Mouse (Mus musculus) kidney, postnatal 0 days (tissue): ENCODE measurements around the gene Rnf31. TPM values are rescaled to one million over a fixed set of nuclear protein-coding genes. Genes with fewer than 3 reads are reported as not detected.

Experiments used
- ATAC-seq: fragments of 200-750 bp; cut with Nextera tagmentation; replicated peaks from 2 replicates; pipeline ENCODE4 v1.8.0; 2017; ENCODE audit warnings: low read depth, moderate number of reproducible peaks, moderate TSS enrichment, moderate library complexity; ENCODE audit not compliant: low FRiP score
- DNase-seq: peaks from one replicate; pipeline ENCODE4 v3.0.0-alpha.2; 2016; ENCODE audit warnings: low spot score
- H3K27ac ChIP-seq: fragments of 300-500 bp; sonication (generic); 2 replicates; pipeline ENCODE4 v1.5.1; 2014; ENCODE audit warnings: mild to moderate bottlenecking
- H3K27me3 ChIP-seq: fragments of 300-500 bp; sonication (generic); 2 replicates; pipeline ENCODE4 v1.6.1; 2014; ENCODE audit warnings: low read length, mixed read lengths; ENCODE audit not compliant: insufficient read depth
- H3K36me3 ChIP-seq: fragments of 300-500 bp; sonication (generic); 2 replicates; pipeline ENCODE4 v1.6.1; 2014; ENCODE audit warnings: low read length, mixed read lengths; ENCODE audit not compliant: insufficient read depth
- H3K4me1 ChIP-seq: fragments of 300-500 bp; sonication (generic); replicated peaks from 2 replicates; pipeline ENCODE4 v1.6.1; 2014; ENCODE audit warnings: antibody characterized with exemption, low read length, mixed read lengths; ENCODE audit not compliant: insufficient read depth
- H3K4me2 ChIP-seq: fragments of 300-500 bp; sonication (generic); 2 replicates; pipeline ENCODE4 v1.6.1; 2014; ENCODE audit warnings: mild to moderate bottlenecking, low read length, moderate library complexity, mixed read lengths
- H3K4me3 ChIP-seq: fragments of 300-500 bp; sonication (generic); replicated peaks from 2 replicates; pipeline ENCODE4 v1.5.1; 2014; ENCODE audit warnings: low read depth, low read length
- H3K9ac ChIP-seq: fragments of 300-500 bp; sonication (generic); 2 replicates; pipeline ENCODE4 v1.6.1; 2014; ENCODE audit warnings: low read depth, low read length
- H3K9me3 ChIP-seq: fragments of 300-500 bp; sonication (generic); replicated peaks from 2 replicates; pipeline ENCODE4 v1.6.1; 2016; ENCODE audit warnings: low read length, inconsistent platforms, mixed read lengths
- CTCF ChIP-seq: IDR thresholded peaks from 2 replicates; pipeline ENCODE4 v1.5.1; 2016; ENCODE audit warnings: antibody characterized with exemption, low read depth, mild to moderate bottlenecking, moderate library complexity
- WGBS: fragments of 180-500 bp; shearing (Covaris S2); extraction: QIAGEN DNeasy Blood & Tissue Kit; methylation state at CpG from one replicate; pipeline ENCODE4 v1.1.7; 2014; 5-methylcytosine and 5-hydroxymethylcytosine counted together
- polyA plus RNA-seq: library from polyadenylated mRNA; unstranded; fragments of >200 nt; fragmentation: Nextera tagmentation; extraction: Ambion mirVana; gene quantifications from 2 replicates; pipeline ENCODE4 v1.2.1, GENCODE M21; 2015

Rnf31 gene
- polyA plus RNA-seq, 1 experiment from 2014 or later: 17.9 TPM

GRCm38 (mm10) chr14:55575711-55576110 lies 15.8 kb upstream of the Rnf31 start:
- H3K36me3 ChIP-seq: peaks cover 9% of the 10 kb centered on the region
- no peak overlapping the region for H3K4me3 ChIP-seq
- WGBS: 61% methylated on average over 13 of the region's 13 CpGs
- H3K27ac ChIP-seq: peak overlapping the region; percentile 62
- ATAC-seq (peak; percentile 45; the same call in 1 of the 2 replicates), DNase-seq (peak; percentile 13)
- no peaks in the 10 kb centered on the region for H3K27me3 ChIP-seq
- H3K9ac ChIP-seq: peak overlapping the region; percentile 35; the same call in 1 of the 2 replicates
- no peaks in the 10 kb centered on the region for H3K9me3 ChIP-seq
- no peak for TF ChIP-seq CTCF
- peak overlapping the region; percentile 13; the same call in 1 of the 2 replicates for H3K4me2 ChIP-seq
- H3K4me1 ChIP-seq: peaks cover 11% of the 10 kb centered on the region

- peaks cover 11% of the 10 kb centered on the region for H3K4me1 ChIP-seq
- no peak overlapping the region for H3K9ac ChIP-seq
- DNase-seq: no peak
- H3K27me3 ChIP-seq: no peaks in the 10 kb centered on the region
- no peak overlapping the region for H3K4me3 ChIP-seq
- 69% methylated on average over 16 of the region's 16 CpGs for WGBS
- H3K27ac ChIP-seq: no peak overlapping the region; the same call in 1 of the 2 replicates
- no peak overlapping the region for H3K4me2 ChIP-seq
- ATAC-seq: no peak
- peaks cover 11% of the 10 kb centered on the region for H3K36me3 ChIP-seq
- H3K9me3 ChIP-seq: no peaks in the 10 kb centered on the region
- no peak for TF ChIP-seq CTCF
These were observed 15.1 kb upstream of the Rnf31 start for GRCm38 (mm10) chr14:55576376-55576775.

GRCm38 (mm10) chr14:55577871-55578667 lies 13.4 kb upstream of the Rnf31 start, which contains the start of gene Psme1:
Gene Psme1, plus strand, starts transcription at chr14:55578123.
- H3K9me3 ChIP-seq: no peaks in the 10 kb centered on the region
- H3K9ac ChIP-seq: peak within 1 kb of the TSS; percentile 85
- peak within 1 kb of the TSS; percentile 85 for H3K4me2 ChIP-seq
- no peaks in the 10 kb centered on the region for H3K27me3 ChIP-seq
- peaks cover 11% of the 10 kb centered on the region for H3K4me1 ChIP-seq
- peak within 1 kb of the TSS; percentile 86 for H3K4me3 ChIP-seq
- ATAC-seq (peak; percentile 85), DNase-seq (peak; percentile 93)
- peak within 1 kb of the TSS; percentile 88 for H3K27ac ChIP-seq
- WGBS: 1% methylated on average over 25 of the region's 32 CpGs
- no peak for TF ChIP-seq CTCF
- peaks cover 11% of the 10 kb centered on the region for H3K36me3 ChIP-seq

GRCm38 (mm10) chr14:55578668-55579269 lies 12.7 kb upstream of the Rnf31 start:
- H3K36me3 ChIP-seq: peaks cover 11% of the 10 kb centered on the region
- WGBS: 23% methylated on average over 6 of the region's 6 CpGs
- no peak for TF ChIP-seq CTCF

GRCm38 (mm10) chr14:55579511-55580496 lies 11.7 kb upstream of the Rnf31 start:
- no peak overlapping the region for H3K9ac ChIP-seq
- H3K4me2 ChIP-seq: no peak overlapping the region
- H3K27me3 ChIP-seq: no peaks in the 10 kb centered on the region
- no peaks in the 10 kb centered on the region for H3K9me3 ChIP-seq
- DNase-seq (no peak), ATAC-seq (no peak)
- no peak overlapping the region for H3K27ac ChIP-seq
- peak; percentile 15; the same call in 1 of the 2 replicates for TF ChIP-seq CTCF
- WGBS: 91% methylated on average over 23 of the region's 23 CpGs
- peaks cover 11% of the 10 kb centered on the region for H3K36me3 ChIP-seq
- H3K4me3 ChIP-seq: no peak overlapping the region
- peaks cover 11% of the 10 kb centered on the region for H3K4me1 ChIP-seq

More at GRCm38 (mm10) chr14:55578668-55579269, 12.7 kb upstream of the Rnf31 start:
- Histone ChIP-seq H3K27me3 (no peaks in the 10 kb centered on the region), H3K9ac (peak overlapping the region; percentile 85), H3K9me3 (no peaks in the 10 kb centered on the region), H3K27ac (peak overlapping the region; percentile 88), H3K4me1 (peaks cover 11% of the 10 kb centered on the region), H3K4me3 (peak overlapping the region; percentile 86), H3K4me2 (peak overlapping the region; percentile 85)
- ATAC-seq: peak; percentile 9
- DNase-seq: peak; percentile 46
